Mouse (Mus musculus) lung, postnatal 10 days (tissue): ENCODE measurements around the gene Vmn1r91.
"Not testable (repeated sequence)": the region's sequence is repeated elsewhere in the genome, so short reads cannot be mapped to it uniquely, and the experiment has no call there.

Experiments used
- DNase-seq: peaks from one replicate; pipeline ENCODE4 v3.0.0; 2021

Vmn1r91 gene

GRCm38 (mm10) chr7:20099380-20099779, at the start of gene Vmn1r91:
Vmn1r91 (plus strand) TSS chr7:20099680.
- DNase-seq: not testable (repeated sequence)

- DNase-seq: not testable (repeated sequence)
Measured at GRCm38 (mm10) chr7:20064100-20064499, 35.4 kb upstream of the Vmn1r91 start.

GRCm38 (mm10) chr7:20078118-20078517, 21.4 kb upstream of the Vmn1r91 start:
- DNase-seq: not testable (repeated sequence)

- DNase-seq: not testable (repeated sequence)
Measured at GRCm38 (mm10) chr7:20122479-20122878, 23.0 kb downstream of the Vmn1r91 start, which contains the start of gene Gm16442. Gm16442 (minus strand) TSS chr7:20122579.

- not testable (repeated sequence) for DNase-seq
Measured at GRCm38 (mm10) chr7:20138988-20139387, 39.5 kb downstream of the Vmn1r91 start, which contains the start of gene Vmn1r93. Vmn1r93 (minus strand) TSS chr7:20139088.
